Mouse (Mus musculus) embryonic fibroblast, embryonic 13.5 days (primary cell): ENCODE data around the gene Samd8. TPM values are rescaled to one million over a fixed set of nuclear protein-coding genes. Genes with fewer than 3 reads are reported as not detected.

ENCODE experiments used
- H3K27ac ChIP-seq: 2 replicates; pipeline ENCODE4 v1.5.1; 2012; ENCODE audit warnings: low read length, control low read depth, inconsistent platforms; ENCODE audit not compliant: insufficient read depth
- H3K4me1 ChIP-seq: 2 replicates; pipeline ENCODE4 v1.6.1; 2011; ENCODE audit warnings: low read length; ENCODE audit not compliant: control insufficient read depth, insufficient read depth
- H3K4me3 ChIP-seq: 2 replicates; pipeline ENCODE4 v1.5.1; 2011; ENCODE audit warnings: mild to moderate bottlenecking, control low read depth, low read length; ENCODE audit not compliant: insufficient read depth
- CTCF ChIP-seq: IDR thresholded peaks from 2 replicates; pipeline ENCODE4 v1.5.1; 2011; ENCODE audit warnings: mild to moderate bottlenecking, control low read depth, low read length, moderate library complexity, borderline replicate concordance; ENCODE audit not compliant: insufficient read depth
- POLR2A ChIP-seq: IDR thresholded peaks from 2 replicates; pipeline ENCODE4 v1.6.1; 2011; ENCODE audit warnings: low read depth, mild to moderate bottlenecking, control low read depth, low read length, moderate library complexity
- polyA plus RNA-seq: library from polyadenylated mRNA; stranded (reverse); fragments of >200 nt; gene quantifications from 2 replicates; pipeline ENCODE4 v1.2.4, GENCODE M21; 2011; ENCODE audit warnings: low read depth; ENCODE audit not compliant: missing spikeins, insufficient read length

The Samd8 gene
- polyA plus RNA-seq, 1 experiment: 31.5 TPM

- Histone ChIP-seq H3K4me3 (no peak overlapping the region), H3K4me1 (no peaks in the 10 kb centered on the region), H3K27ac (no peak overlapping the region)
- no peak for TF ChIP-seq POLR2A
- TF ChIP-seq CTCF: no peak
These were observed 40.4 kb downstream of the Samd8 start for GRCm38 (mm10) chr14:21790585-21791251.

GRCm38 (mm10) chr14:21791722-21792121, 41.4 kb downstream of the Samd8 start:
- Histone ChIP-seq H3K4me3 (no peak overlapping the region), H3K4me1 (no peaks in the 10 kb centered on the region), H3K27ac (no peak overlapping the region)
- TF ChIP-seq POLR2A (no peak), CTCF (no peak)

GRCm38 (mm10) chr14:21792250-21792649, 41.9 kb downstream of the Samd8 start:
- Histone ChIP-seq H3K4me1 (no peaks in the 10 kb centered on the region), H3K27ac (no peak overlapping the region), H3K4me3 (no peak overlapping the region)
- TF ChIP-seq POLR2A (no peak), CTCF (no peak)

- peaks cover 3% of the 10 kb centered on the region for H3K4me1 ChIP-seq
- H3K4me3 ChIP-seq: no peak overlapping the region
- no peak for TF ChIP-seq POLR2A
- no peak for TF ChIP-seq CTCF
- peak overlapping the region; percentile 10; the same call in 1 of the 2 replicates for H3K27ac ChIP-seq
These were observed 50.3 kb downstream of the Samd8 start for GRCm38 (mm10) chr14:21800641-21801040.

- no peak overlapping the region for H3K27ac ChIP-seq
- peaks cover 7% of the 10 kb centered on the region for H3K4me1 ChIP-seq
- H3K4me3 ChIP-seq: no peak overlapping the region
- TF ChIP-seq POLR2A: no peak
- TF ChIP-seq CTCF: no peak
These were observed 51.3 kb downstream of the Samd8 start for GRCm38 (mm10) chr14:21801624-21802023.

GRCm38 (mm10) chr14:21802543-21803206, 52.3 kb downstream of the Samd8 start:
- TF ChIP-seq POLR2A (no peak), CTCF (no peak)
- H3K27ac ChIP-seq: no peak overlapping the region
- H3K4me1 ChIP-seq: peaks cover 7% of the 10 kb centered on the region
- no peak overlapping the region for H3K4me3 ChIP-seq

GRCm38 (mm10) chr14:21806203-21806602, 55.9 kb downstream of the Samd8 start:
- Histone ChIP-seq H3K27ac (no peak overlapping the region), H3K4me1 (peaks cover 7% of the 10 kb centered on the region), H3K4me3 (no peak overlapping the region)
- TF ChIP-seq POLR2A (no peak), CTCF (no peak)

- Histone ChIP-seq H3K4me3 (no peak overlapping the region), H3K4me1 (peaks cover 7% of the 10 kb centered on the region), H3K27ac (no peak overlapping the region)
- TF ChIP-seq CTCF: no peak
- TF ChIP-seq POLR2A: no peak
These were observed 56.4 kb downstream of the Samd8 start for GRCm38 (mm10) chr14:21806631-21807160.

- no peak for TF ChIP-seq POLR2A
- no peak for TF ChIP-seq CTCF
- H3K4me3 ChIP-seq: no peak overlapping the region
- peaks cover 7% of the 10 kb centered on the region for H3K4me1 ChIP-seq
- H3K27ac ChIP-seq: no peak overlapping the region
These were observed 58.0 kb downstream of the Samd8 start for GRCm38 (mm10) chr14:21808208-21808922.
